Mouse (Mus musculus) heart, postnatal 25 days (tissue): ENCODE results near the gene Rcbtb2. TPM values are rescaled to one million over a fixed set of nuclear protein-coding genes. Genes with fewer than 3 reads are reported as not detected.
A peak's percentile ranks its signal among the peaks of the same experiment; 100 is the strongest.

ENCODE experiments used
- DNase-seq: peaks from one replicate; pipeline ENCODE4 v3.0.0; 2022; ENCODE audit warnings: low spot score
- intact Hi-C: fragments of 180-260 bp; cut with DNase I; formaldehyde crosslinking; loops from one replicate; pipeline ENCODE4 v1.15.1; 2025
- total RNA-seq, 2 experiments: library from RNA; stranded (reverse); gene quantifications; 2 replicates each; pipeline ENCODE4 v1.2.3; 2021

Gene Rcbtb2
- total RNA-seq, 2 experiments from 2014 or later = 20.4 to 22.9 TPM

DNA sequence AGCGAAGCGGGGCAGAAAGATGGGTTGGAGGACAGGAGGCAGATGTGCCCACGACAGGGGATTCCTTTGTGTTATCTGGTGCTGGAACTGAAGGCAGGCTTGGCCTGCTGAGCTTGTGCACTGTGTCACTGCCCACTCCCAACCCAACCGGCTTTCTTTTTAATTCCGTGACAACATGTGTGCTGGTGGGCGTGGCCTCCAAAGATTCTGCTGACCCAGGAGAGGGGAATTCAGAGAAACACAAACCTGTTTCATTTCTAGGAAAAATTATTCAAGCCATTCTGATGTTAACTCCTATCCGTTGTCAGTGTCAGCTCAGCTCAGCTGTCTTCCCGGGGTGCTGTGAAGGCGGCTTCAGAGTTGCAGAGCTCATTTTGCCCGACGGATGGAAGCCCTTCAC, 55.1 kb downstream of the Rcbtb2 start:
- intact Hi-C loops = loop anchor here (2.0 to 5.0 kb wide), 2 partner anchors 77 to 99 kb away; no protein-coding TSS in a partner anchor

GRCm38 (mm10) chr14:73179221-73179681, 56.4 kb downstream of the Rcbtb2 start:
- intact Hi-C loops = loop anchor here (5.0 kb wide), 1 partner anchor 98 kb away; no protein-coding TSS in a partner anchor
- DNase-seq = no peak

More for the DNA sequence above, 55.1 kb downstream of the Rcbtb2 start:
- DNase-seq = no peak

GRCm38 (mm10) chr14:73180671-73181070, 57.8 kb downstream of the Rcbtb2 start:
- no peak for DNase-seq
- intact Hi-C loops = no loop called here

- DNase-seq = no peak
- intact Hi-C loops = no loop called here
Observed at GRCm38 (mm10) chr14:73181144-73181543, 58.3 kb downstream of the Rcbtb2 start.

GRCm38 (mm10) chr14:73186875-73187274, 64.0 kb downstream of the Rcbtb2 start:
- intact Hi-C loops = no loop called here
- no peak for DNase-seq

DNA sequence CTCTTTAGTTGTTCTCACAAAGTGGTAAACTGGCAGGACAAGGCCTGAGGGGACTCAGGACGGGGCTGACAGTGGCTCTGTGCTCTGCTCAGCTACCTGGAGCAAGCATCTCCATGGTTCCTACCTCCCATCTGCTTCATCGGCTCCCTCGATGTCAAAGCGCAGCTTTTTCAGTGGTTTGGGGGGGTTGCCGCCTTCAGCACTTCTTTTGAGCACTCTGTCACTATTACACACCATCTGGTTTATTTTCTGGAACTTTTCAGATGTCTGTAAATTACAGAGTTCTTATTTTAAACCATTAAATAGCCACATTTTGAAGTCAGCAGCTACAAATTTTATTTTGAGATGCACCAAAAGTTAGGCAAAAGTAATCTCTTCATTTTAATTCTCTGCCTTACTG, 76.2 kb downstream of the Rcbtb2 start:
- no peak for DNase-seq
- intact Hi-C loops = no loop called here

DNA sequence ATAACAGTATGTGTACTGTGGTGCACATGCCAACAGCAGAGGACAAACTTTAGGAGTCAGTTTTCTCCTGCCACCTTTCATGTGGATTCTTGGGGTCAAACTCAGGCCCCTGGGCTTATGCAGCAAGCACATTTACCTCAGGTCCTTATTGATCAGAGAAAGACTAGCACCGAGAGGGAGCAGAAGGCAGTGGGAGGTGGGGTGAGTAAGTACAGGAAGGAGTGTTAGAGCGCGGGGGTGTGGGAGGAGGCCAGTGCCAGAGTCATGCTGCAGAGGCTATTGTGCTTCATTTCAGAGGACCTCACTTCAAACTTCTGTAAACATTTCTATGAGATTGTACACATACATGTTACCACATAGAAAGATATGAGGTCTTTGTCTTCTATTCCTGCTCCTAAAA, 78.6 kb downstream of the Rcbtb2 start:
- DNase-seq = no peak
- intact Hi-C loops = no loop called here

- intact Hi-C loops = no loop called here
- DNase-seq = no peak
Observed at GRCm38 (mm10) chr14:73204016-73204415, 81.2 kb downstream of the Rcbtb2 start.

- intact Hi-C loops = no loop called here
- DNase-seq = no peak
Observed at GRCm38 (mm10) chr14:73209262-73209661, 86.4 kb downstream of the Rcbtb2 start.

GRCm38 (mm10) chr14:73210196-73210595, 87.4 kb downstream of the Rcbtb2 start:
- intact Hi-C loops = loop anchor here (5.0 kb wide), 1 partner anchor 47 kb away; no protein-coding TSS in a partner anchor
- no peak for DNase-seq

DNA sequence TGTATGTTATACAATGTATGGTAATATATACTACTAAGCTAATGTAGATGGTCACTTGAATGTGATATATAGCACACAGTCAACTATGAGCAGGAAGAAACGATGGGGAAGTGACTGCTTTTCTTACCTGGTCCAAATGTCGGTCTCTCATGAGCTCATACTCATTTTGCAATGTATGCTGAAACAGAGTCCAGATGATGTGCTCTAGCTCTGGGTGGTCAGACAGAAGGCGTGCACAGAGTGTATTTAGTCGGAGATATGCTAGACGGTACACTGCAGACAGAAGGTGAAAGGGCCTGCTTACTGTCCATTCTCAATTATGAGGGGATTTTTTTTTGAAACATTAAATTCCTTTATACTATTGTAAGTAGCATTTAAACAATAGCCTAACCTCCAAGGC, 88.6 kb downstream of the Rcbtb2 start:
- intact Hi-C loops = loop anchor here (5.0 kb wide), 1 partner anchor 46 kb away; no protein-coding TSS in a partner anchor
- DNase-seq = no peak

- intact Hi-C loops = no loop called here
- DNase-seq = no peak
Observed at GRCm38 (mm10) chr14:73217062-73217461, 94.2 kb downstream of the Rcbtb2 start.

DNA sequence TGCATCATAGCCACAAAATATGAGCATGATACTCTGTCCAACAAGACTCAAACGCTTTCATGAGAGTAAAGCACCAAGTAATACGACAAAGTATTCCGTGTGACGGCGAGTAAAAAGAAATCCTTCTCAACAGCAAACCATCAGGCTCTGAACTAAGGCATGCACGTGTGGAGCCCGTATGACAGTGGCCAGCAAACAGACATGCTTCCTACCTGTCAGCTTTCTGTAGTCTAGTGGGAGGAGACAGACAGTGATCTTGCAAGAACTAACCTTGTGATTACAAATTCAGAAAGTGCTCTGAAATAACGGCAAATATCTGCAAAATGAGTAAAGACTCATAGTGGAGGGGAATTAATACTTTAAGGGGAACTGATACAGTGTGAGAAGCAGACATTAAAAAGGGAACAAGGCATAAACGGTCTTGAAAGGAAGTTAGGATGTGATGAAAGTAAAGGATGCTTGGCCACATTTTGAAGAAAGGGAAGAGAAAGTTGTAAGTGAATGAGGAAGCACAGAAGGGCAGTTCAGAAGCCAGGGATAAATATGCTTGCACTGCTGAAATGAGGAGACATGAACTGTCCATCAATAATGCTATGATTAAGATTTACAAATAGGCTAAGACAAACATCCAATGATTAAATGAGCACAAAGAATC, 99.6 kb downstream of the Rcbtb2 start:
- intact Hi-C loops = no loop called here
- no peak for DNase-seq

GRCm38 (mm10) chr14:73226346-73226745, 103.5 kb downstream of the Rcbtb2 start:
- intact Hi-C loops = no loop called here
- no peak for DNase-seq

DNA sequence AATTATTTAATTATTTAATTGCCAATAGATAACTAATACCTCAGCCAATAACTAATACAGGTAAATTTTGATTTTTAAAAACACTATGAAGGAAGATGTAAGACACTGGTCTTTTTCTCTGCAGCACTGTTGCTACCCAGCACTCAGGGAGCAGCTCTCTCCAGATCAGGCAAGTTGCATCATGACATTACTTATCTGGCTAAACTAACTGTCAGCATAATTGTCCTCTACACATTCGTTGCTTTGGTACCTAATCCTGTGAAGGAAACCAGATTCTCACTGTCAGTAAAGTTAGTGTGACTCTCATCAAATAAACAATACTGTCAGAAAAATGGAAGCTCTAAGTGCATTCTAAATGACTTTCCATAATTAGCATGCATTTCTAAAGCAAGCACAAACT, 104.0 kb downstream of the Rcbtb2 start:
- intact Hi-C loops = no loop called here
- DNase-seq = no peak

DNA sequence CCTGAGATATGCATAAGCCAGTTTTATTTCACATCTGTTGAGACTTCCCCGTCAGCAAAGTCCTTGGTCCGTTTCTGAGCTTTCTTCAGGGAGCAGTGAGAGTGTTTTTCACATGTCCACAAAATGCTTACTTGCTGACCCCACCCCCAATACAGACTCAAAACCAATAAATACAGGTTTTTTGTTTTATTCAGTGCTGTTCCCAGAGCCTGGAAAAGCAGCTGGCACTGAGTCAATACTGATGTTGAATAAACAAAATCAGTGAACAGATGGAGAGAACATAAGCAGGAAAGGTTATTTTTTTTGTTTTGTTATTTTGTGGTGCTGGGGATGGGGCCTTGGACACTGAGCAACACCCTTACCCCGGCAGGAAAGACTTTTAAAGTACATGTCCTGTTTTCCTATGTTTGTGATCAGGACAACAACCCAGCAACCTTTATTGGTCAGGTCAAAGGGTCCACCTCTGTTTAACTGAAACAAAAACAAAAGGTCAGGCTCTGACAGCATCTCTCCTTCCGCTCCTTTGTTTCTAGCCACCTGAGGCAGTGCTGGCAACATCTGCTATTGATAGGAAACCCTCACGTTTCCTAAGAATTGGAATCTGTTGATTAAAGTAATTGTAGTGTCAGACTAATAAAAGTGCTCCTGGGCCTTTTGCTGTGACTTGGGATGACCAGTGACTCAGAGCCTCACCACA, 108.6 kb downstream of the Rcbtb2 start:
- DNase-seq = no peak

GRCm38 (mm10) chr14:73234468-73235031, 111.7 kb downstream of the Rcbtb2 start:
- no peak for DNase-seq
- intact Hi-C loops = no loop called here

More for the DNA sequence above, 108.6 kb downstream of the Rcbtb2 start:
- intact Hi-C loops = no loop called here

DNA sequence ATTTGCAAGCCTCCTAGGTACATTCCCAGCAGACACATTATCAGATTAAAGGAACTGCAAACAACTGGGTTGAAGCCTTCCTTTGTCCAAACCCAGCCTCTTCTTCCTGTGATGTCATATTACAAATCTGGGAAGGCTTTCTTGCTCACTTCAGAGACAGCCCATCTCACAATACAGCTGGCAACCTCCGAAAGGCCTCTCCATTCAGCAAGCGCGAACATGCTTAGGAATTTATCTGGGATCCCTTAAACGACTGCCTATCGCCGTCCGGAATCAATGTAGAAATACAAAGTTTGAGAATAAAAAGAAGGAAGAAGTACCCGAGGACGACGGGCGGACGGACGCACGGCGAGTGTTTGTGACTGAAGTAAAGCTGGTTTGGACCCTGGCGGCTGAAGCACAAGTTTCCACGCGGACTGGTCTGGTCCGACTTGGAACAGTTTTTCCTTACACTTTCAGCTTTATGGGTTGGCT, 115.0 kb downstream of the Rcbtb2 start, which contains the start of gene Lpar6:
Lpar6 (plus strand) TSS at position 48 of the 474 bp plus-strand sequence.
- intact Hi-C loops = no loop called here
- peak; percentile 32 for DNase-seq

GRCm38 (mm10) chr14:73238498-73239250, 115.8 kb downstream of the Rcbtb2 start:
- intact Hi-C loops = no loop called here
- peak; percentile 12 for DNase-seq

DNA sequence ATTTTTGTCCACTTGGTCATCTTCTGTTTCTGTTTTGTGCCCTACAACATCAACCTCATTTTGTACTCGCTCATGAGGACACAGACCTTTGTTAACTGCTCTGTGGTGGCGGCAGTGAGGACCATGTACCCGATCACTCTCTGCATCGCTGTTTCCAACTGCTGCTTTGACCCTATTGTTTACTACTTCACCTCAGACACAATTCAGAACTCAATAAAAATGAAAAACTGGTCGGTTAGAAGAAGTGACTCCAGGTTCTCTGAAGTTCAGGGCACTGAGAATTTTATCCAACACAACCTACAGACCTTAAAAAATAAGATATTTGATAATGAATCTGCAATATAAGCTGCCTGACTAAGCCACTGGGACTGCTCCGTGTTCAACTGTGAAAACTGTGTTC, 116.5 kb downstream of the Rcbtb2 start:
- intact Hi-C loops = no loop called here

More for the DNA sequence above, 116.5 kb downstream of the Rcbtb2 start:
- DNase-seq = no peak
